Mouse (Mus musculus) kidney, adult 2 months (tissue): Measurements from ENCODE around the gene Cysrt1.

Experiments used
- CTCF ChIP-seq: fragments of 200-500 bp; conservative IDR thresholded peaks from 2 replicates; pipeline ENCODE4 v1.5.1; 2011; ENCODE audit warnings: low read depth, mild to moderate bottlenecking, control low read depth, low read length, moderate library complexity, mixed read lengths; ENCODE audit not compliant: insufficient read depth, insufficient read length
- POLR2A ChIP-seq: fragments of 200-500 bp; IDR thresholded peaks from one replicate; pipeline ENCODE4 v1.6.1; 2011; ENCODE audit warnings: low read depth, low read length, control low read depth

- TF ChIP-seq CTCF (no peak), POLR2A (no peak)
These were observed 43.3 kb upstream of the Cysrt1 start for GRCm38 (mm10) chr2:25285551-25285950.
